Mouse (Mus musculus): ENCODE measurements at regions not wholly inside any gene's neighbourhood (a gene's known extent, or its start where the extent isn't known, plus 50 kb on each side); places are given as distances from the start of the nearest gene placed in this dataset.

- Histone ChIP-seq H3K9ac (replicated peaks; ENCODE audit: low read length) (no peak overlapping the region), H3K4me1 (ENCODE audit: insufficient read depth, low read length) (no peaks in the 10 kb centered on the region), H3K4me3 (ENCODE audit: low read length) (no peak overlapping the region), H3K36me3 (ENCODE audit: insufficient read depth, low read length) (no peaks in the 10 kb centered on the region), H3K9me3 (ENCODE audit: low read length) (no peaks in the 10 kb centered on the region), H3K27me3 (ENCODE audit: insufficient read depth, low read length) (no peaks in the 10 kb centered on the region), H3K4me2 (replicated peaks; ENCODE audit: low read depth, low read length) (no peak overlapping the region), H3K27ac (ENCODE audit: low read length) (no peak overlapping the region)
- peak; percentile 78; the same call in 1 of the 2 replicates for ATAC-seq (ENCODE audit: low FRiP score, low TSS enrichment)
- WGBS: 23% methylated on average over 14 of the region's 14 CpGs
Observed at GRCm38 (mm10) chr8:96362853-96363445, 474.6 kb upstream of the Got2 start.

GRCm38 (mm10) chr8:96350531-96351069 lies 462.3 kb upstream of the Got2 start:
- Histone ChIP-seq H3K36me3 (ENCODE audit: insufficient read depth, low read length) (no peaks in the 10 kb centered on the region), H3K27ac (ENCODE audit: low read length) (no peak overlapping the region), H3K27me3 (ENCODE audit: insufficient read depth, low read length) (no peaks in the 10 kb centered on the region), H3K9me3 (ENCODE audit: low read length) (no peaks in the 10 kb centered on the region), H3K9ac (replicated peaks; ENCODE audit: low read length) (no peak overlapping the region), H3K4me1 (ENCODE audit: insufficient read depth, low read length) (no peaks in the 10 kb centered on the region), H3K4me2 (replicated peaks; ENCODE audit: low read depth, low read length) (no peak overlapping the region), H3K4me3 (ENCODE audit: low read length) (no peak overlapping the region)
- no peak for ATAC-seq (ENCODE audit: low FRiP score, low TSS enrichment)
- 70% methylated on average over 6 of the region's 6 CpGs for WGBS

- 77% methylated on average over 6 of the region's 6 CpGs for WGBS
- H3K4me3 ChIP-seq (ENCODE audit: low read length): no peak overlapping the region
- no peak overlapping the region for H3K4me2 ChIP-seq (replicated peaks; ENCODE audit: low read depth, low read length)
- H3K9me3 ChIP-seq (ENCODE audit: low read length): no peaks in the 10 kb centered on the region
- H3K9ac ChIP-seq (replicated peaks; ENCODE audit: low read length): no peak overlapping the region
- ATAC-seq (ENCODE audit: low FRiP score, low TSS enrichment): no peak
- H3K36me3 ChIP-seq (ENCODE audit: insufficient read depth, low read length): no peaks in the 10 kb centered on the region
- no peak overlapping the region for H3K27ac ChIP-seq (ENCODE audit: low read length)
- no peaks in the 10 kb centered on the region for H3K4me1 ChIP-seq (ENCODE audit: insufficient read depth, low read length)
- no peaks in the 10 kb centered on the region for H3K27me3 ChIP-seq (ENCODE audit: insufficient read depth, low read length)
Observed at GRCm38 (mm10) chr8:96349503-96349902, 461.2 kb upstream of the Got2 start.

DNA sequence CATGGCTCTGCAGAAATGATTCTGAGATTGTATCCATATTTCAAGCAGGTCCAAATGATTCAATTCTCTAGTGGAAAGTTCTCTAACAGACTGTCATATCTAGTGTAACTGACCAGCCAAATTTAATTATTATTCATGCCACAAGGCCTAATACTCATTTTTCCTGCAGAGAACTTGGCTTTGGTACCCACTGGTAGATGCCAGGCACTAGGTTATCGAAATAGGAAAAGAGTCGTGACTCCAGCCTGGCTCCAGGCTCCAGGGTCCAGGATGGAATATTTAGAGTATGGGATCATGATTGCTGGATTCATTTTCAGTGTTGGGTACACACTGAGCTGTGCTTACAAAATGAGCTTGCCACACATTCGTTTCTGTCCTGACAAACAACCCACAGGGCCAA lies 452.4 kb upstream of the Got2 start:
- ATAC-seq (ENCODE audit: low FRiP score, low TSS enrichment): no peak

DNA sequence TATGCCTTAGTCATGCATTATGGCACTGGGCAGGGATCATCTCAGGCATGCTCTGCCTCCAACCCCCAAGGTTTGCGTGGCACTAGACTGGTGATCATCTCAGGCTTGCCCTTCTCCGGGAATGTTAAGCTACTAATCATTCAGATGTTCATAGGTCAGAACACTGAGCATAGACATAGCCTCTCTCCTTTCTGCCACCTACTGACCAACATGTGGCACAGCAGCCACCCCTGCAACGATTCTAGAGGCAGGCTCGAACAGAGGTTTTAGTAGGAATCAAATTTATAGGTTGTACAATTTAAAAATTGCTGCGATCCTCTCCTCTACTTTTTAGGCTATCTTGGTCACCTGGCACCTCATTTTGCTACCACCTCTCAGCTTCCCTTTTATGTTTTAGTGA lies 430.0 kb upstream of the Got2 start:
- no peak overlapping the region for H3K27ac ChIP-seq (ENCODE audit: low read length)
- 80% methylated on average over 5 of the region's 5 CpGs for WGBS

More for the DNA sequence above, 452.4 kb upstream of the Got2 start:
- H3K4me2 ChIP-seq (replicated peaks; ENCODE audit: low read depth, low read length): no peak overlapping the region
- no peaks in the 10 kb centered on the region for H3K27me3 ChIP-seq (ENCODE audit: insufficient read depth, low read length)
- no peak overlapping the region for H3K4me3 ChIP-seq (ENCODE audit: low read length)
- H3K36me3 ChIP-seq (ENCODE audit: insufficient read depth, low read length): no peaks in the 10 kb centered on the region
- H3K9me3 ChIP-seq (ENCODE audit: low read length): no peaks in the 10 kb centered on the region; the same call in 1 of the 2 replicates
- H3K27ac ChIP-seq (ENCODE audit: low read length): no peak overlapping the region
- H3K4me1 ChIP-seq (ENCODE audit: insufficient read depth, low read length): no peaks in the 10 kb centered on the region
- WGBS: 82% methylated on average over 3 of the region's 3 CpGs
- H3K9ac ChIP-seq (replicated peaks; ENCODE audit: low read length): no peak overlapping the region

GRCm38 (mm10) chr8:96308989-96309718 lies 420.8 kb upstream of the Got2 start:
- Histone ChIP-seq H3K4me1 (ENCODE audit: insufficient read depth, low read length) (no peaks in the 10 kb centered on the region), H3K36me3 (ENCODE audit: insufficient read depth, low read length) (no peaks in the 10 kb centered on the region), H3K4me2 (replicated peaks; ENCODE audit: low read depth, low read length) (no peak overlapping the region), H3K27me3 (ENCODE audit: insufficient read depth, low read length) (no peaks in the 10 kb centered on the region), H3K9ac (replicated peaks; ENCODE audit: low read length) (no peak overlapping the region), H3K4me3 (ENCODE audit: low read length) (no peak overlapping the region), H3K9me3 (ENCODE audit: low read length) (no peaks in the 10 kb centered on the region), H3K27ac (ENCODE audit: low read length) (no peak overlapping the region)
- whole genome bisulfite sequencing: 83% methylated on average over 12 of the region's 12 CpGs
- no peak for ATAC-seq (ENCODE audit: low FRiP score, low TSS enrichment)

More for the DNA sequence above, 430.0 kb upstream of the Got2 start:
- no peaks in the 10 kb centered on the region for H3K9me3 ChIP-seq (ENCODE audit: low read length)
- H3K4me2 ChIP-seq (replicated peaks; ENCODE audit: low read depth, low read length): no peak overlapping the region
- H3K36me3 ChIP-seq (ENCODE audit: insufficient read depth, low read length): no peaks in the 10 kb centered on the region
- ATAC-seq (ENCODE audit: low FRiP score, low TSS enrichment): no peak
- no peaks in the 10 kb centered on the region for H3K4me1 ChIP-seq (ENCODE audit: insufficient read depth, low read length)
- H3K9ac ChIP-seq (replicated peaks; ENCODE audit: low read length): no peak overlapping the region
- no peaks in the 10 kb centered on the region for H3K27me3 ChIP-seq (ENCODE audit: insufficient read depth, low read length)
- no peak overlapping the region for H3K4me3 ChIP-seq (ENCODE audit: low read length)

DNA sequence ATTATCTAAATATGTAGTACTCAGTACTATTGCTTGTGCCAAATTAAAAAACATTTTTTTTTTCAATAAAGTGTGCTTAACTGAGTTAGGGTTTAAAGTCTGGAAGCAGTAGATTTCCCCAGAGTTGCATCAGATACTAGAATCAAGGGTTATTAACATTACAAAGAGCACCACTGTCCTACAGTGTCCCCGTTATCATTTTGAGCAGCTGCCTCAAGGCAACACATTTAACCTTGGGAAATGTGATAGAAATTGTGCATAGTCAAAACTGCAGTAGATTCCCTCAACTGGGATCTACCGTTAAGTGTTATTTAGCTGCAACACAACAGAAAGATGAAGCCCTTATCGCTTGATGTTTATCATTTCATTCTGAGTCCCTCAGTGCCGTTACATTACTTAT lies 408.3 kb upstream of the Got2 start:
- no peak for ATAC-seq (ENCODE audit: low FRiP score, low TSS enrichment)
- WGBS: 81% methylated on average over 4 of the region's 4 CpGs
- no peaks in the 10 kb centered on the region for H3K36me3 ChIP-seq (ENCODE audit: insufficient read depth, low read length)

DNA sequence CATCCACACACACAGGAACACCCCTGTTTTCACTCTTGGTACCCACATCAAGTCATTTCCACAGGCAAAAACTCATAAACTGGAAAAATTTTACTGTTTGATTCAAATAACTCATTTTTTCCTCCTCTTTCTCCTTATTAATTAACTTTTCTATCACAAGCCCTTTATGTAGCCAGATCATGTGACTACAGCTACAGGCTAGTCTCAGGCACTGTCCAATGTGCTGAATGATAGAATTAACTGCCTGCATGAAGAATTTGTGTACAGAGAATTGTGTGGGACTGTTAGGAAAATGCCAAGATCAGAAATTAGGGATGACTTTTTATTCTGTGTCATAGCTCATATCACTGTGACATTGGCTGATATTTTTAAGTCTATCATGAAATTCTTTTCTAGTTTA lies 402.4 kb upstream of the Got2 start:
- ATAC-seq (ENCODE audit: low FRiP score, low TSS enrichment): no peak
- Histone ChIP-seq H3K9me3 (ENCODE audit: low read length) (no peaks in the 10 kb centered on the region), H3K9ac (replicated peaks; ENCODE audit: low read length) (no peak overlapping the region), H3K27me3 (ENCODE audit: insufficient read depth, low read length) (no peaks in the 10 kb centered on the region), H3K36me3 (ENCODE audit: insufficient read depth, low read length) (no peaks in the 10 kb centered on the region), H3K4me2 (replicated peaks; ENCODE audit: low read depth, low read length) (no peak overlapping the region), H3K27ac (ENCODE audit: low read length) (no peak overlapping the region), H3K4me1 (ENCODE audit: insufficient read depth, low read length) (no peaks in the 10 kb centered on the region), H3K4me3 (ENCODE audit: low read length) (no peak overlapping the region)

More for the DNA sequence above, 408.3 kb upstream of the Got2 start:
- no peaks in the 10 kb centered on the region for H3K4me1 ChIP-seq (ENCODE audit: insufficient read depth, low read length)
- no peaks in the 10 kb centered on the region for H3K27me3 ChIP-seq (ENCODE audit: insufficient read depth, low read length)
- H3K27ac ChIP-seq (ENCODE audit: low read length): no peak overlapping the region
- no peaks in the 10 kb centered on the region for H3K9me3 ChIP-seq (ENCODE audit: low read length)
- H3K4me3 ChIP-seq (ENCODE audit: low read length): no peak overlapping the region
- no peak overlapping the region for H3K9ac ChIP-seq (replicated peaks; ENCODE audit: low read length)
- no peak overlapping the region for H3K4me2 ChIP-seq (replicated peaks; ENCODE audit: low read depth, low read length)

DNA sequence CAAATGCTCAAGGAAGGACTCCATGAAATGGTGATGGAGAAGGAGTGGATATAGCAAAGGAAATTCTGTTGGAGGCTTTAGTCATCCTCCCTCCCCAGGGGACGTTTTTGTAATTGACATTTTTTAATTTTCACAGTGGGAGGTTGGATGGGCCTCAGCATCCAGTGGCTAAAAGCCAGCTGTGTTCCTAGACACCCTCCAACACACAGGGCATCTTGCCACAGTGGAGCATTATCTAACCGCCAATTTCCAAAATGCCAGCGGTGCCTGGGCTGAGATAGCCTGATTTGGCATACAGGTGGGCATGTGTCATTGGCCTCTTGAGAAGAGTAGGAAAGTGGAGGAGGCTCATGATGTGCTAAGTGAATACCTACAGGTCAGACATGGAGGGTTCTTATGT lies 401.2 kb upstream of the Got2 start:
- no peaks in the 10 kb centered on the region for H3K9me3 ChIP-seq (ENCODE audit: low read length)
- no peaks in the 10 kb centered on the region for H3K36me3 ChIP-seq (ENCODE audit: insufficient read depth, low read length)
- no peaks in the 10 kb centered on the region for H3K4me1 ChIP-seq (ENCODE audit: insufficient read depth, low read length)
- no peak overlapping the region for H3K9ac ChIP-seq (replicated peaks; ENCODE audit: low read length)
- no peak for ATAC-seq (ENCODE audit: low FRiP score, low TSS enrichment)
- H3K27ac ChIP-seq (ENCODE audit: low read length): no peak overlapping the region
- no peak overlapping the region for H3K4me3 ChIP-seq (ENCODE audit: low read length)
- H3K27me3 ChIP-seq (ENCODE audit: insufficient read depth, low read length): no peaks in the 10 kb centered on the region
- WGBS: 71% methylated on average over 3 of the region's 3 CpGs
- no peak overlapping the region for H3K4me2 ChIP-seq (replicated peaks; ENCODE audit: low read depth, low read length)

GRCm38 (mm10) chr8:96288525-96288924 lies 400.2 kb upstream of the Got2 start:
- 0 out of 2 replicates have a peak, but pooled peaks have one; percentile 54 for ATAC-seq (ENCODE audit: low FRiP score, low TSS enrichment)
- Histone ChIP-seq H3K9ac (replicated peaks; ENCODE audit: low read length) (no peak overlapping the region), H3K4me2 (replicated peaks; ENCODE audit: low read depth, low read length) (no peak overlapping the region), H3K4me3 (ENCODE audit: low read length) (no peak overlapping the region), H3K36me3 (ENCODE audit: insufficient read depth, low read length) (no peaks in the 10 kb centered on the region), H3K4me1 (ENCODE audit: insufficient read depth, low read length) (no peaks in the 10 kb centered on the region), H3K27me3 (ENCODE audit: insufficient read depth, low read length) (no peaks in the 10 kb centered on the region), H3K27ac (ENCODE audit: low read length) (no peak overlapping the region), H3K9me3 (ENCODE audit: low read length) (no peaks in the 10 kb centered on the region)
- whole genome bisulfite sequencing: 17% methylated on average over 3 of the region's 3 CpGs
